Mouse (Mus musculus) kidney, adult 2 months (tissue): ENCODE measurements at regions not wholly inside any gene's neighbourhood (a gene's known extent, or its start where the extent isn't known, plus 50 kb on each side); places are given as distances from the start of the nearest gene placed in this dataset.

Experiments used
- CTCF ChIP-seq: fragments of 200-500 bp; conservative IDR thresholded peaks from 2 replicates; pipeline ENCODE4 v1.5.1; 2011; ENCODE audit warnings: low read depth, mild to moderate bottlenecking, control low read depth, low read length, moderate library complexity, mixed read lengths; ENCODE audit not compliant: insufficient read depth, insufficient read length
- POLR2A ChIP-seq: fragments of 200-500 bp; IDR thresholded peaks from one replicate; pipeline ENCODE4 v1.6.1; 2011; ENCODE audit warnings: low read depth, low read length, control low read depth

DNA sequence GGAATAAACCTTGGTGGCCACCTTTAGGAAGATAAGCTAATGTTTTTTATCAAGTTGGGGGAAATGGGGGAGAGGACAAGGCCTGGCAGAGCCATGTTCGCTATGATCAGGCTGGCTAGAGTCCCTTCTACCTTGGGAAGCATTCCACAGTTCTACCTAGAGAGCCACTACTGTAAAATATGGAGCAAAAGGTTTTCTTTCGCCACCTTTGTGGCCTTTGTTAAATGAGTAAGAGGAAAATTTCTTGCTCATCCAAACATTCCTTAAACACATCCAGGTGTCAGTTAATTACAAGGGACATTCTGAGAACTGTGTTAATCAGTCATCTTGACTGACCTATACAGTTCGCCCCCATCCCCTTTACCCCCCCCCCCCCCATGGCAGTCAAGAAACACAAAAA is 313.9 kb downstream of the Mctp2 start:
- no peak for TF ChIP-seq CTCF
- TF ChIP-seq POLR2A = no peak
